Mouse (Mus musculus): ENCODE measurements around the gene Olfr1316.

- TF ChIP-seq MYOG (IDR thresholded peaks at IDR 0.05; ENCODE audit: control insufficient read depth, extremely low read depth, insufficient read length) (no peak), CTCF (IDR thresholded peaks at IDR 0.05; ENCODE audit: control insufficient read depth, insufficient read depth, insufficient read length) (no peak), USF1 (IDR thresholded peaks at IDR 0.05; ENCODE audit: low read depth) (no peak), CEBPB (IDR thresholded peaks at IDR 0.05; ENCODE audit: low read depth) (no peak), MAX (IDR thresholded peaks at IDR 0.05) (no peak), MYOD1 (IDR thresholded peaks at IDR 0.05; ENCODE audit: control insufficient read depth, insufficient read length, low read depth) (no peak), FOSL1 (IDR thresholded peaks at IDR 0.05; ENCODE audit: insufficient read depth, low read length, poor library complexity, severe bottlenecking) (no peak)
These were observed 19.1 kb upstream of the Olfr1316 start, which contains the start of gene Olfr1318 for GRCm38 (mm10) chr2:112153898-112154297.
